Mouse (Mus musculus): Measurements from ENCODE around the gene Hist3h2ba. TPM values are rescaled to one million over a fixed set of nuclear protein-coding genes. Genes with fewer than 3 reads are reported as not detected.

The Hist3h2ba gene
- total and polyA plus RNA-seq, 3 experiments: not detected

- Histone ChIP-seq H3K79me2 (replicated peaks; ENCODE audit: control insufficient read depth, extremely low read depth, insufficient read depth, poor library complexity, severe bottlenecking) (peaks cover 61% of the 10 kb centered on the region), H3K9ac (ENCODE audit: insufficient read depth, low read depth) (peak within 1 kb of the TSS; percentile 86), H3K4me2 (ENCODE audit: insufficient read depth, low read depth, poor library complexity, severe bottlenecking) (peak within 1 kb of the TSS; percentile 64), H3K27ac (ENCODE audit: insufficient read depth, low read depth) (peak within 1 kb of the TSS; percentile 59), H3K9me3 (replicated peaks; ENCODE audit: low read length) (no peaks in the 10 kb centered on the region), H3K27me3 (replicated peaks) (no peaks in the 10 kb centered on the region), H3K4me3 (replicated peaks in 1 of 3; ENCODE audit: low read depth in 2 of 3, low read length in 2 of 3, poor library complexity in 1 of 3) (peak within 1 kb of the TSS; percentile 70 to 99 (median 96)), H3K36me3 (replicated peaks in 1 of 2; ENCODE audit: control insufficient read depth in 1 of 2, insufficient read depth in 1 of 2, low read length in 1 of 2) (peaks cover 9 to 49% of the 10 kb centered on the region in 2 experiments), H3K4me1 (ENCODE audit: control insufficient read depth in 1 of 2, insufficient read depth in 2 of 2) (peaks cover 25 to 59% of the 10 kb centered on the region in 2 experiments)
- DNase-seq (ENCODE audit: extremely low read depth): peak; percentile 84
- TF ChIP-seq NRF1 (IDR thresholded peaks at IDR 0.05; ENCODE audit: low read depth, low read length) (no peak), MAFK (IDR thresholded peaks at IDR 0.05; ENCODE audit: insufficient replicate concordance, low read length) (no peak), SMC3 (IDR thresholded peaks at IDR 0.05; ENCODE audit: low read depth, low read length) (no peak), ZMIZ1 (IDR thresholded peaks at IDR 0.05; ENCODE audit: low read depth, low read length) (peak; percentile 89; the same call in 1 of the 2 replicates), GABPA (IDR thresholded peaks at IDR 0.05; ENCODE audit: insufficient replicate concordance, low read depth, low read length) (no peak; the same call in 1 of the 2 replicates), MAZ (IDR thresholded peaks at IDR 0.05; ENCODE audit: low read depth, low read length) (no peak; the same call in 1 of the 2 replicates), HCFC1 (IDR thresholded peaks at IDR 0.05; ENCODE audit: low read depth, low read length) (peak; percentile 90), TBP (conservative IDR thresholded peaks at IDR 0.05; ENCODE audit: low read depth, low read length) (peak; percentile 88), TCF12 (IDR thresholded peaks at IDR 0.05; ENCODE audit: low read depth, low read length) (peak; percentile 81), POLR2A (IDR thresholded peaks at IDR 0.05; ENCODE audit: low read depth, low read length) (peak; percentile 97), ELF1 (IDR thresholded peaks at IDR 0.05; ENCODE audit: low read depth, low read length) (peak; percentile 97), MYC (IDR thresholded peaks at IDR 0.05; ENCODE audit: low read depth, low read length) (no peak), KAT2A (IDR thresholded peaks at IDR 0.05; ENCODE audit: insufficient replicate concordance, low read length) (peak; percentile 85; the same call in 1 of the 2 replicates), POLR2AphosphoS2 (IDR thresholded peaks at IDR 0.05; ENCODE audit: low read depth, low read length) (peak; percentile 75), ZKSCAN1 (IDR thresholded peaks at IDR 0.05; ENCODE audit: borderline replicate concordance, low read depth, low read length) (no peak), ETS1 (conservative IDR thresholded peaks at IDR 0.05; ENCODE audit: low read depth, low read length) (0 out of 2 replicates have a peak, but pooled peaks have one; percentile 28), SIN3A (IDR thresholded peaks at IDR 0.05; ENCODE audit: low read length) (peak; percentile 97; the same call in 1 of the 2 replicates), CHD1 (IDR thresholded peaks at IDR 0.05; ENCODE audit: low read depth, low read length) (no peak), ZNF384 (IDR thresholded peaks at IDR 0.05; ENCODE audit: low read depth, low read length) (no peak; the same call in 1 of the 2 replicates), UBTF (IDR thresholded peaks at IDR 0.05; ENCODE audit: low read depth, low read length) (0 out of 2 replicates have a peak, but pooled peaks have one; percentile 87), IRF4 (IDR thresholded peaks at IDR 0.05; ENCODE audit: low read depth, low read length) (no peak; the same call in none of the 2 replicates), NELFE (IDR thresholded peaks at IDR 0.05; ENCODE audit: low read depth, low read length) (peak; percentile 66; the same call in 1 of the 2 replicates)
- in situ Hi-C loops (cut with MboI; ENCODE audit: low pct_ligation_motif_present, low pct_unique_long_range_greater_than_20kb, low sequenced_read_pairs) (no loop called here), dilution Hi-C loops (cut with MboI; ENCODE audit: extremely low pct_ligation_motif_present, extremely low pct_unique_long_range_greater_than_20kb, low sequenced_read_pairs) (no loop called here)
These were observed 29.4 kb downstream of the Hist3h2ba start, which contains the start of gene Trim11 for GRCm38 (mm10) chr11:58978027-58978705. Gene Trim11, plus strand, starts transcription at chr11:58978093.

Data from CH12.LX (cell line).